Mouse (Mus musculus): ENCODE results near the gene Krtap31-2. TPM values are rescaled to one million over a fixed set of nuclear protein-coding genes. Genes with fewer than 3 reads are reported as not detected.

Gene Krtap31-2
- polyA plus RNA-seq (2012; rRNA removed), result not detected in 2 replicates

- no peak within 1 kb of the TSS for H3K27ac ChIP-seq (ENCODE audit: insufficient read depth, low read depth, low read length)
- H3K36me3 ChIP-seq (ENCODE audit: control insufficient read depth, insufficient read depth, low read length), result no peaks in the 10 kb centered on the region
- H3K4me3 ChIP-seq (ENCODE audit: low read depth, low read length), result no peak within 1 kb of the TSS
- TF ChIP-seq POLR2A (IDR thresholded peaks at IDR 0.05; ENCODE audit: low read depth, low read length) (no peak), CTCF (IDR thresholded peaks at IDR 0.05; ENCODE audit: extremely low read depth, insufficient read length, insufficient replicate concordance, low read depth, low read length) (no peak)
- no peaks in the 10 kb centered on the region for H3K4me1 ChIP-seq (ENCODE audit: control insufficient read depth, insufficient read depth, insufficient read length, low read length)
- no peaks in the 10 kb centered on the region for H3K27me3 ChIP-seq (ENCODE audit: control insufficient read depth, insufficient read depth, low read length)
- 82% methylated on average over 1 of the region's 1 CpGs for WGBS
Measured at GRCm38 (mm10) chr11:99935991-99936390, at the start of gene Krtap31-2. Gene Krtap31-2, plus strand, starts transcription at chr11:99936291.

GRCm38 (mm10) chr11:99907620-99908019 lies 28.5 kb upstream of the Krtap31-2 start, which contains the start of gene Krtap31-1:
Gene Krtap31-1, plus strand, starts transcription at chr11:99907920.
- no peaks in the 10 kb centered on the region for H3K4me1 ChIP-seq (ENCODE audit: control insufficient read depth, insufficient read depth, insufficient read length, low read length)
- no peak within 1 kb of the TSS for H3K27ac ChIP-seq (ENCODE audit: insufficient read depth, low read depth, low read length)
- no peaks in the 10 kb centered on the region for H3K27me3 ChIP-seq (ENCODE audit: control insufficient read depth, insufficient read depth, low read length)
- no peaks in the 10 kb centered on the region for H3K36me3 ChIP-seq (ENCODE audit: control insufficient read depth, insufficient read depth, low read length)
- TF ChIP-seq POLR2A (IDR thresholded peaks at IDR 0.05; ENCODE audit: low read depth, low read length) (no peak), CTCF (IDR thresholded peaks at IDR 0.05; ENCODE audit: extremely low read depth, insufficient read length, insufficient replicate concordance, low read depth, low read length) (no peak)
- 73% methylated on average over 2 of the region's 2 CpGs for WGBS
- H3K4me3 ChIP-seq (ENCODE audit: low read depth, low read length), result no peak within 1 kb of the TSS

- H3K4me3 ChIP-seq (ENCODE audit: low read depth, low read length), result no peak within 1 kb of the TSS
- H3K4me1 ChIP-seq (ENCODE audit: control insufficient read depth, insufficient read depth, insufficient read length, low read length), result no peaks in the 10 kb centered on the region
- TF ChIP-seq CTCF (IDR thresholded peaks at IDR 0.05; ENCODE audit: extremely low read depth, insufficient read length, insufficient replicate concordance, low read depth, low read length), result no peak
- TF ChIP-seq POLR2A (IDR thresholded peaks at IDR 0.05; ENCODE audit: low read depth, low read length), result no peak
- H3K36me3 ChIP-seq (ENCODE audit: control insufficient read depth, insufficient read depth, low read length), result no peaks in the 10 kb centered on the region
- WGBS, result 84% methylated on average over 3 of the region's 3 CpGs
- H3K27ac ChIP-seq (ENCODE audit: insufficient read depth, low read depth, low read length), result no peak within 1 kb of the TSS
- no peaks in the 10 kb centered on the region; the same call in 1 of the 2 replicates for H3K27me3 ChIP-seq (ENCODE audit: control insufficient read depth, insufficient read depth, low read length)
Measured at GRCm38 (mm10) chr11:99914451-99914850, 21.6 kb upstream of the Krtap31-2 start, which contains the start of gene Gm11565. Gene Gm11565, plus strand, starts transcription at chr11:99914751.

GRCm38 (mm10) chr11:99937751-99938264 lies 1.7 kb downstream of the Krtap31-2 start:
- WGBS, result 75% methylated on average over 9 of the region's 9 CpGs
- Histone ChIP-seq H3K27me3 (ENCODE audit: control insufficient read depth, insufficient read depth, low read length) (no peaks in the 10 kb centered on the region), H3K4me1 (ENCODE audit: control insufficient read depth, insufficient read depth, insufficient read length, low read length) (no peaks in the 10 kb centered on the region), H3K36me3 (ENCODE audit: control insufficient read depth, insufficient read depth, low read length) (no peaks in the 10 kb centered on the region), H3K27ac (ENCODE audit: insufficient read depth, low read depth, low read length) (no peak overlapping the region), H3K4me3 (ENCODE audit: low read depth, low read length) (no peak overlapping the region)
- TF ChIP-seq POLR2A (IDR thresholded peaks at IDR 0.05; ENCODE audit: low read depth, low read length) (no peak), CTCF (IDR thresholded peaks at IDR 0.05; ENCODE audit: extremely low read depth, insufficient read length, insufficient replicate concordance, low read depth, low read length) (no peak)

GRCm38 (mm10) chr11:99948175-99948574 lies 12.1 kb downstream of the Krtap31-2 start, which contains the start of gene Krtap9-5:
Gene Krtap9-5, plus strand, starts transcription at chr11:99948475.
- TF ChIP-seq CTCF (IDR thresholded peaks at IDR 0.05; ENCODE audit: extremely low read depth, insufficient read length, insufficient replicate concordance, low read depth, low read length), result no peak
- no peak for TF ChIP-seq POLR2A (IDR thresholded peaks at IDR 0.05; ENCODE audit: low read depth, low read length)
- Histone ChIP-seq H3K4me1 (ENCODE audit: control insufficient read depth, insufficient read depth, insufficient read length, low read length) (no peaks in the 10 kb centered on the region), H3K4me3 (ENCODE audit: low read depth, low read length) (no peak within 1 kb of the TSS), H3K36me3 (ENCODE audit: control insufficient read depth, insufficient read depth, low read length) (no peaks in the 10 kb centered on the region), H3K27me3 (ENCODE audit: control insufficient read depth, insufficient read depth, low read length) (no peaks in the 10 kb centered on the region), H3K27ac (ENCODE audit: insufficient read depth, low read depth, low read length) (no peak within 1 kb of the TSS)
- 88% methylated on average over 2 of the region's 2 CpGs for WGBS

GRCm38 (mm10) chr11:99964213-99964612 lies 28.1 kb downstream of the Krtap31-2 start:
- H3K4me3 ChIP-seq (ENCODE audit: low read depth, low read length), result no peak overlapping the region
- no peak overlapping the region for H3K27ac ChIP-seq (ENCODE audit: insufficient read depth, low read depth, low read length)
- no peaks in the 10 kb centered on the region for H3K27me3 ChIP-seq (ENCODE audit: control insufficient read depth, insufficient read depth, low read length)
- no peaks in the 10 kb centered on the region for H3K36me3 ChIP-seq (ENCODE audit: control insufficient read depth, insufficient read depth, low read length)
- no peaks in the 10 kb centered on the region for H3K4me1 ChIP-seq (ENCODE audit: control insufficient read depth, insufficient read depth, insufficient read length, low read length)
- WGBS, result 45% methylated on average over 6 of the region's 6 CpGs
- TF ChIP-seq CTCF (IDR thresholded peaks at IDR 0.05; ENCODE audit: extremely low read depth, insufficient read length, insufficient replicate concordance, low read depth, low read length) (no peak), POLR2A (IDR thresholded peaks at IDR 0.05; ENCODE audit: low read depth, low read length) (no peak)

- 10% methylated on average over 2 of the region's 2 CpGs for WGBS
- Histone ChIP-seq H3K4me1 (ENCODE audit: control insufficient read depth, insufficient read depth, insufficient read length, low read length) (no peaks in the 10 kb centered on the region), H3K4me3 (ENCODE audit: low read depth, low read length) (no peak overlapping the region), H3K27me3 (ENCODE audit: control insufficient read depth, insufficient read depth, low read length) (no peaks in the 10 kb centered on the region), H3K36me3 (ENCODE audit: control insufficient read depth, insufficient read depth, low read length) (no peaks in the 10 kb centered on the region), H3K27ac (ENCODE audit: insufficient read depth, low read depth, low read length) (no peak overlapping the region)
- no peak for TF ChIP-seq CTCF (IDR thresholded peaks at IDR 0.05; ENCODE audit: extremely low read depth, insufficient read length, insufficient replicate concordance, low read depth, low read length)
- no peak for TF ChIP-seq POLR2A (IDR thresholded peaks at IDR 0.05; ENCODE audit: low read depth, low read length)
Measured at GRCm38 (mm10) chr11:99965961-99966360, 29.9 kb downstream of the Krtap31-2 start.

Data from small intestine, adult 2 months (tissue).